Mouse (Mus musculus): ENCODE results near the gene Foxred2.
A peak's percentile ranks its signal among the peaks of the same experiment; 100 is the strongest.

DNA sequence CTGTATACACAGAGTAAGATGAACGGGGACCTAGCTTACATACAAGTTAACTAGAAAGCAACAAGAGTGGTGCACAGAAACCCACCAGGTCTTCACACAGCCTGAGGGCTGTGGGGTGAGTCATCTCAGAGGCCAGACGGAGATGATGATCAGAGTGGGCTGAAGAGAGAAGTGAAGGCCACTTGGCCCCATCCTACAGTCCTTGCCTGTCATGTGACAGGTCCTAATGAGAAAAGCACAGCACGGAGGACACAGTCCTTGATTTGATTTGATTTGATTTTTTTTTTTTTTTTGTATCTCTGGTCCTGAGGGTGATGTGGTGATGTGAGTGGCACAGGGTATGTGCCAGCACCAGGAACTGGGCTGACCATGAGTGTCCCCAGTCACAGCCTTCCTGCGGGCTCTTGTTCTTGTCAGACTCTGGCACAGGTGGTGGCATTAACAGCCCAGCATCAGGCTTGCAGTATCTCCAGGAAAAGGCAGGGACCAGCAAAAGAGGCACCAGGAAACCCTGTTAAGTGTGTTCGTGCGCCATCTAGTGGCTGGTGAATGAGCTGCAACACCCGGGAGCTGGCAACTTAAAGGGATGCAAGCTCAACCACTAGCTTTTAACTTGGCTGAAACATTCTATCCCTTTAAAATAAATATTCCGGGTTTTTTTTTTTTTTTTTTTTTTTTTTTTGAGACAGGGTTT is 39.5 kb downstream of the Foxred2 start:
- TF ChIP-seq CTCF (IDR thresholded peaks at IDR 0.05; ENCODE audit: low read depth, low read length) (peak; percentile 89), POLR2A (IDR thresholded peaks at IDR 0.05; ENCODE audit: insufficient read depth, low read length) (no peak)

Measured in ES-Bruce4 (cell line).